Mouse (Mus musculus) spleen, adult 12 weeks (tissue): ENCODE data around the gene Psap.
A peak's percentile ranks its signal among the peaks of the same experiment; 100 is the strongest.

ENCODE experiments used
- DNase-seq: peaks from one replicate; pipeline ENCODE4 v3.0.0; 2022; ENCODE audit warnings: low spot score

Gene Psap

GRCm38 (mm10) chr10:60349056-60349455 is 71.6 kb downstream of the Psap start:
- peak; percentile 29 for DNase-seq

GRCm38 (mm10) chr10:60349644-60350043 is 72.2 kb downstream of the Psap start:
- DNase-seq, result peak; percentile 51

- no peak for DNase-seq
Observed at GRCm38 (mm10) chr10:60350077-60350804, 72.8 kb downstream of the Psap start.

GRCm38 (mm10) chr10:60350805-60351167 is 73.4 kb downstream of the Psap start:
- DNase-seq, result peak; percentile 90

GRCm38 (mm10) chr10:60351248-60351647 is 73.8 kb downstream of the Psap start:
- DNase-seq, result no peak

GRCm38 (mm10) chr10:60351761-60352455 is 74.5 kb downstream of the Psap start:
- peak; percentile 55 for DNase-seq
